Mouse (Mus musculus): ENCODE measurements around the gene Bglap2.

GRCm38 (mm10) chr3:88425330-88425689 lies 46.8 kb upstream of the Bglap2 start:
- TF ChIP-seq GATA1 (IDR thresholded peaks at IDR 0.05; ENCODE audit: borderline replicate concordance, low read length) = no peak
- no peak for TF ChIP-seq FLI1 (IDR thresholded peaks at IDR 0.05; ENCODE audit: low read length)
